ENCODE assay signal across 24 mouse cellular contexts in the genomic region with DNA sequence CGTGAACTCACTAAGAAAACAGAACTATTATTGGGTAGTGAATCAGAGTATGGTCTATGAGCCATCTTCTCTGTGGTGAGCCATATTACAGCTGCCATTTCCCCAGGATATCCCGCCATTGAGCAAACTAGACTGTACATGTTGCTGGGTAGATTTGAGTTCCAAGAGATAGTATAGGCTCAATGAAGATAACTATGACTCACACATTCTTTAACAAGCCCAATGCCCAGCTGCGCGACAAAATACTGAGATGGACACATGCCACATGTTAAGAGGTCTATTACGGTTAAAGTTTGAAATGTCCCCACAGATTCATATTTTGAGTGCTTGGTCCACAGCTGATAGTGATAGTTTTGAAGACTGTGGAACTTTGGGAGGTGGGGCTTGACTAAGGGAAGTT.
"Had no signal": no experiment of that assay in that cellular context is flagged by ENCODE, and none has a peak within 500 bp of the region (broad histone marks: within the 10 kb centered on the region; RNA-seq: fewer than 3 reads in every experiment).

No protein-coding gene starts in this region.

- H3K27me3 ChIP-seq: heart, embryonic 13.5 days; heart, embryonic 15.5 days; hindbrain, embryonic 12.5 days; intestine, embryonic 15.5 days; limb, embryonic 12.5 days; liver, embryonic 13.5 days; liver, embryonic 15.5 days had no signal

- DNase-seq: gastrocnemius, postnatal 25 days; heart, adult 2 months; heart, postnatal 4 days; kidney, adult 8-10 months; kidney, postnatal 10 days; kidney, postnatal 25 days; kidney, postnatal 4 days; layer of hippocampus, adult 9-11 months; liver; liver, embryonic 13.5 days; liver, postnatal 0 days had no signal

- H3K4me3 ChIP-seq: heart, adult 2 months; heart, embryonic 13.5 days; heart, embryonic 15.5 days; hindbrain, embryonic 10.5 days; hindbrain, embryonic 12.5 days; intestine, embryonic 15.5 days; layer of hippocampus, adult 2 months; left cerebral cortex, adult 2 months; limb, embryonic 10.5 days; limb, embryonic 12.5 days; liver, embryonic 13.5 days; liver, embryonic 15.5 days had no signal

- H3K4me2 ChIP-seq: heart, embryonic 11.5 days; heart, embryonic 13.5 days; heart, embryonic 15.5 days; hindbrain, embryonic 12.5 days; hindbrain, embryonic 14.5 days; intestine, embryonic 15.5 days; limb, embryonic 12.5 days; liver, embryonic 11.5 days; liver, embryonic 13.5 days; liver, embryonic 15.5 days had no signal

- H3K36me3 ChIP-seq: heart, embryonic 13.5 days; heart, embryonic 15.5 days; hindbrain, embryonic 10.5 days; hindbrain, embryonic 12.5 days; intestine, embryonic 15.5 days; limb, embryonic 10.5 days; limb, embryonic 12.5 days; liver, embryonic 13.5 days; liver, embryonic 15.5 days had no signal
